Mouse (Mus musculus): ENCODE results near the gene Tcte3. TPM values are rescaled to one million over a fixed set of nuclear protein-coding genes. Genes with fewer than 3 reads are reported as not detected.
A peak's percentile ranks its signal among the peaks of the same experiment; 100 is the strongest.
"Not testable (repeated sequence)": the region's sequence is repeated elsewhere in the genome, so short reads cannot be mapped to it uniquely, and the experiment has no call there.

Gene Tcte3
- total and polyA plus RNA-seq, 2 experiments from 2014 or later: 2.3 TPM; not detected in 1

DNA sequence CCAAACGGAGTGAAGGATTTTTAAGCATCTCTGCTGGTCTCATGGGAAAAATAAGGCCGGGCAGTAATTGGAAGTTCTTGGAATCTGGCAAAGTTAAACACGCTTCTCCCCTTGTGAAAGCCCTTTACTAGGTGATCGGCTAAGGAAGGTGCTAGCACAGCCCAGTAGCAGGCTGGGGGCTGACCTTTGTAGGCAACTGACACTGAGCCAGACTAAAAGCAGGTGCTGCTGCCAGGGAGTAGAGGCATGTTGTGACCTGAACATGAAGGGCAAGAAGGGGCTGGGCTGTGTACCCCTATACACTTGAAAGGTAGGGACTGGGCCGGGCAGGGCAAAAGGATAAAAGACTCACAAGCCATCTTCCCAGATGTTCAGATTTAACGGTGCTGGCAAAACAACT is 19.1 kb upstream of the Tcte3 start:
- peaks cover 33% of the 10 kb centered on the region; the same call in 1 of the 2 replicates for H3K36me3 ChIP-seq (ENCODE audit: insufficient read depth, low read length)
- no peaks in the 10 kb centered on the region for H3K27me3 ChIP-seq (ENCODE audit: insufficient read depth, low read length)
- ATAC-seq (no peak), DNase-seq (ENCODE audit: low spot score) (no peak)
- 91% methylated on average over 6 of the region's 6 CpGs for WGBS
- H3K4me2 ChIP-seq (ENCODE audit: low read depth, low read length): no peak overlapping the region
- no peaks in the 10 kb centered on the region for H3K4me1 ChIP-seq (ENCODE audit: insufficient read depth, low read length)
- H3K9me3 ChIP-seq (ENCODE audit: low read length): no peaks in the 10 kb centered on the region
- H3K4me3 ChIP-seq (ENCODE audit: low read length): no peak overlapping the region
- H3K27ac ChIP-seq: no peak overlapping the region
- no peak for TF ChIP-seq CTCF (IDR thresholded peaks at IDR 0.05; ENCODE audit: low read depth)
- no peak overlapping the region for H3K9ac ChIP-seq (replicated peaks; ENCODE audit: low read length)

DNA sequence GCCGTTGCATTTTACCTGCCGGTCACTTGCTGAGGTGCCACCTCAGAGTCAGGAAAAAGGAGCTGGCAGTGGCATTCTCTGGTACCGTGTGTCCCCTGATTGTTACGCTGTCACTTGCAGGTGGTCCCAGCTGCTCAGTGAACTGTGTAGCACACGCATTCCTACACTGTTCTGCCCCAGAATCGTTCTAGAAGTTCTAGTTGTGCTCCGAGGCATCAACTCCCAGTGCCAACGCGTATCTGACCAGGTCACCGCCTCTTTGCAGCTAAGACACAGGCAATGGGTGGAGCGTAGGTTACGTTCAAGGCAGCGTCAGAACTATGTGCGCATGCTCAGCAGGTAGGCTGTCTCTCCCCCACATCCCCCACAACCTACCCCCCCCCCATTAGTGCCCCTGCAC is 18.4 kb upstream of the Tcte3 start:
- no peak overlapping the region for H3K27ac ChIP-seq
- no peak for TF ChIP-seq CTCF (IDR thresholded peaks at IDR 0.05; ENCODE audit: low read depth)
- no peak overlapping the region for H3K9ac ChIP-seq (replicated peaks; ENCODE audit: low read length)
- H3K9me3 ChIP-seq (ENCODE audit: low read length): no peaks in the 10 kb centered on the region
- no peak for DNase-seq (ENCODE audit: low spot score)
- H3K27me3 ChIP-seq (ENCODE audit: insufficient read depth, low read length): no peaks in the 10 kb centered on the region
- H3K4me2 ChIP-seq (ENCODE audit: low read depth, low read length): no peak overlapping the region
- H3K4me1 ChIP-seq (ENCODE audit: insufficient read depth, low read length): no peaks in the 10 kb centered on the region
- H3K36me3 ChIP-seq (ENCODE audit: insufficient read depth, low read length): peaks cover 33% of the 10 kb centered on the region; the same call in 1 of the 2 replicates
- ATAC-seq: no peak
- 95% methylated on average over 14 of the region's 14 CpGs for WGBS
- H3K4me3 ChIP-seq (ENCODE audit: low read length): no peak overlapping the region

DNA sequence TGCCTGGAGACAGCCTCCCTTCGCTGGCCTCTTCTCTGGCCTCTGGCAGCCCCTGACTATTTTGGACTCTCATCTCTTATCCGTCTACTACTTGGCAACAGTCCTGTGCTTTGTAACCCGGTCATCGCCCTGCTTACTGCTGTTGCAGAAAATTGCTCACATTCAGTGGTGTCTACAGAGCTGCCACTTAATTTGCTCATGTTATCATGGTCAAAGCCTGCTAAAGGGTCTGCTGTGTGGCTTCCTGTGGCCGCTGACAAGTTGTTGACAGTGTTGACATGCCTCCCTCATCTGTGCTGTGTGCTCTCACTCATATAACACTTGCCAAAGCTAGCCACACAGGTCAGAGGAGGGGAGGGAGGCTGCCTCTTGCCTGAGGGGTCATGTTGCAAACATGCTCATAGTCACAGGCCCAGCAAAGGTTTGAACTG is 16.9 kb upstream of the Tcte3 start:
- no peak overlapping the region for H3K4me3 ChIP-seq (ENCODE audit: low read length)
- WGBS: 87% methylated on average over 5 of the region's 5 CpGs
- peaks cover 29% of the 10 kb centered on the region; the same call in 1 of the 2 replicates for H3K36me3 ChIP-seq (ENCODE audit: insufficient read depth, low read length)
- H3K4me1 ChIP-seq (ENCODE audit: insufficient read depth, low read length): no peaks in the 10 kb centered on the region
- no peaks in the 10 kb centered on the region for H3K9me3 ChIP-seq (ENCODE audit: low read length)
- no peak overlapping the region for H3K4me2 ChIP-seq (ENCODE audit: low read depth, low read length)
- no peak overlapping the region for H3K9ac ChIP-seq (replicated peaks; ENCODE audit: low read length)
- H3K27ac ChIP-seq: no peak overlapping the region
- ATAC-seq (no peak), DNase-seq (ENCODE audit: low spot score) (no peak)
- TF ChIP-seq CTCF (IDR thresholded peaks at IDR 0.05; ENCODE audit: low read depth): no peak
- no peaks in the 10 kb centered on the region for H3K27me3 ChIP-seq (ENCODE audit: insufficient read depth, low read length)

DNA sequence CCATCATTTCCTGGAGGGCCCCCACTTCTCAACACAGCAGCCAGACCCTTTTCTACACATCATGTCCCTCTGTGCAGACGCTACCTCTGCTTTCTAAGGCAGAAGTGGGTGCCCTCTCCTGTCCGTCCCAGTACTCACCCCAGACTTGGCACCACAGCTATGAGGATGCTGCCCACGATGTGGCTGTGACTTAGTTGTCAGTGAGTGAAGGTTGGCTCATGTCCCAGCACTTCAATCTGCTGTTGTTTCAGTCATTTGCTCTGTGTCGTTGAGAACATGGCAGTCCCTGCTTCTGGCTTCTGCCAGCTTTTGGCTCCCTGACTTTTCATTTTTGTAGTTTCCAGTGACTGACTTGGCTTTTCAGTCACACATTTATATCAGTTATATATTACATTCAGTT is 14.6 kb upstream of the Tcte3 start:
- no peak overlapping the region for H3K4me2 ChIP-seq (ENCODE audit: low read depth, low read length)
- WGBS: 68% methylated on average over 4 of the region's 4 CpGs
- H3K27ac ChIP-seq: no peak overlapping the region
- H3K9ac ChIP-seq (replicated peaks; ENCODE audit: low read length): no peak overlapping the region
- no peak for ATAC-seq
- H3K36me3 ChIP-seq (ENCODE audit: insufficient read depth, low read length): peaks cover 27% of the 10 kb centered on the region; the same call in 1 of the 2 replicates
- TF ChIP-seq CTCF (IDR thresholded peaks at IDR 0.05; ENCODE audit: low read depth): no peak
- H3K4me1 ChIP-seq (ENCODE audit: insufficient read depth, low read length): no peaks in the 10 kb centered on the region
- H3K9me3 ChIP-seq (ENCODE audit: low read length): no peaks in the 10 kb centered on the region
- H3K27me3 ChIP-seq (ENCODE audit: insufficient read depth, low read length): no peaks in the 10 kb centered on the region
- DNase-seq (ENCODE audit: low spot score): no peak
- H3K4me3 ChIP-seq (ENCODE audit: low read length): no peak overlapping the region

DNA sequence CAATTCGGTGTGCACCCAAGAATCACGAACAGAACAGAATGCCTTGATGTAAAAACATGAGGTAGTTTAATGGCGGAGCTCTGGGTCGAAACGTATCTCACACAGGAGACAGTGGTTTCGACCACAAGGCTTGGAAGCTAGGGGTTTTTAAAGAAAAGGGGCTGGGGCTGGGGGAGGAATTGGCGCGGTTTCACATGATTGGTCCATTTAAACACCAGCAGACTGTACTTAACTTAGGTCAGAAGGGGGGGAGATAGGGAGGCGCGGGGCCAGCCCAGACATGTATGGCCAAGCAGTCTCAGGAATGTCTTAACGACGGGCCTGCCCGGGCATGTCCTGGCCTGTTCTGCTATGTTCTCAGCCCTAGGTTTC is 12.5 kb upstream of the Tcte3 start:
- not testable (repeated sequence) for H3K27ac ChIP-seq; H3K4me2 ChIP-seq (ENCODE audit: low read depth, low read length); H3K27me3 ChIP-seq (ENCODE audit: insufficient read depth, low read length); H3K9me3 ChIP-seq (ENCODE audit: low read length); H3K9ac ChIP-seq (replicated peaks; ENCODE audit: low read length); DNase-seq (ENCODE audit: low spot score); H3K4me3 ChIP-seq (ENCODE audit: low read length); ATAC-seq; H3K4me1 ChIP-seq (ENCODE audit: insufficient read depth, low read length)
- H3K36me3 ChIP-seq (ENCODE audit: insufficient read depth, low read length): peaks cover 16% of the 10 kb centered on the region; the same call in 1 of the 2 replicates
- 94% methylated on average over 12 of the region's 13 CpGs for WGBS

DNA sequence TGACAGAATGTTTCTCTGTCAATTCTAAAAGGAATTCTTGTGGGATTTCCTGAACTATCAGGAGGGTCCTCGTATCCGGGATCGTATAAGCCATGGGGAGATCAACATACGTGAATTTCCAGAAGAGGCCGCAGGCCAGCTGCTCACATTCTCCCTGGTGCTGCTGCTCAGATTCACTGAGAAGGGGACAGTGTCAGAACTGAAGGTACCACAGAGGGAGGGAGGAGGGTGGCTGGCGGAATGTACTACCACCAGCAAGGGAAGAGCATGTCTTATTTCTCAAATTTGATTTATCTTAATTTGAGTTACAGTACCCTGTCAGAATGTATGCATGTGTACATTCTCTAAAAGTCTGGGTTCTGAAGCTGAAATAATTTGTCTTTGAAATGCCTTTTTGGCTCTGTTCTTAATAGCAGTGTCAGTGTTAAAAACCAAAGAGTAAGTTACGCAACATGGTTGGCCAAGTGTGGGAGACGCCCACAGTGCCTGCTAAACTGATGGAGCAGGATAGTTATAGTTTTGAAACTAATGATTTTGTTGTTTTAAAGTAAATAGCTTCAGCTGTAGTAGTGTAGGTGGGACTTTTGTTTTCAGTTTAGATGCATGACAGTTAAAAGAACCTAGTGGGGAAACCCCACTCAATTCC is 12.0 kb upstream of the Tcte3 start:
- not testable (repeated sequence) for H3K9me3 ChIP-seq (ENCODE audit: low read length); H3K9ac ChIP-seq (replicated peaks; ENCODE audit: low read length); H3K4me3 ChIP-seq (ENCODE audit: low read length); H3K4me1 ChIP-seq (ENCODE audit: insufficient read depth, low read length); DNase-seq (ENCODE audit: low spot score); ATAC-seq; H3K27ac ChIP-seq; H3K4me2 ChIP-seq (ENCODE audit: low read depth, low read length); H3K27me3 ChIP-seq (ENCODE audit: insufficient read depth, low read length)
- whole genome bisulfite sequencing: 94% methylated on average over 5 of the region's 8 CpGs
- peaks cover 11% of the 10 kb centered on the region; the same call in 1 of the 2 replicates for H3K36me3 ChIP-seq (ENCODE audit: insufficient read depth, low read length)

DNA sequence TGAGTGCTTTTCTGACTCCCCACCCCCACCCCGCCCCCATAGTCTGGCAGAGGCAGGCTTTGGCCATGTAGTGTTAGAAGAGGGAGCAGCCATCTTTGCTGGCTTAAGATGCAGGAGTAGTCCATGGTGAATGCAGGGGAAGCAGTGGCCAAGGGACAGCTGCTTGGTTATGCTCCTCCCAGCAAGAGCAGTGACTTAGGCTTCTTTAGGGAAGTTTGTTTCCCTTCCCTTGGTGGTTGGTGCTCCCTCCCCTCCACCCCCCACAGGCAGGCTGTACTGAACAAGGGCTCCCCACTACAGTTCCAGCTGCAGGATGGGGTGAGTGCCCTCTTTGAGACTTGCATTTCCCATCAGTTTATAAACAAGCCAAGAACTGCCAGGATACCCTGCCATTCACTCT is 11.5 kb upstream of the Tcte3 start:
- not testable (repeated sequence) for H3K4me1 ChIP-seq (ENCODE audit: insufficient read depth, low read length); H3K9me3 ChIP-seq (ENCODE audit: low read length); H3K9ac ChIP-seq (replicated peaks; ENCODE audit: low read length); H3K4me3 ChIP-seq (ENCODE audit: low read length); H3K4me2 ChIP-seq (ENCODE audit: low read depth, low read length); H3K27ac ChIP-seq; H3K36me3 ChIP-seq (ENCODE audit: insufficient read depth, low read length); H3K27me3 ChIP-seq (ENCODE audit: insufficient read depth, low read length); DNase-seq (ENCODE audit: low spot score)
- ATAC-seq: 0 out of 2 replicates have a peak, but pooled peaks have one; percentile 44
- 100% methylated on average over 1 of the region's 1 CpGs for WGBS

DNA sequence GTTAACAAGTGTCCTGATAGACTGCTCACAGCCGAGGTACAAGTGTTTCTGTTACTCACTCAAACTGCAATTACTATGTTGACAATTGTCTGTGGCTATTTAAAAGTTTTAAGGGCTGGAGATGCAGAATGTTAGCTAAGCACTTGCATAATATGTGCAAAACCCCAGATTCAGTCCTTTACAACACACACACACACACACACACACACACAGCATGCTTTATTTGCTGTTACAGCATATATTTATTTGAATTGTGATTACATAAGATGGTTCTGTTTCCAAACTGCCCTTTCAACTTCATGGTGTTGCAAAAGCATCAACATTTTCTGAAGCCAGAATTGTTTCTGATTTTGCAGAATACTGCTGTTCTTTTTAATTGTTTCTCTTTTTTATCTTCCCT is 9.1 kb upstream of the Tcte3 start:
- not testable (repeated sequence) for H3K4me1 ChIP-seq (ENCODE audit: insufficient read depth, low read length); ATAC-seq; DNase-seq (ENCODE audit: low spot score); H3K4me2 ChIP-seq (ENCODE audit: low read depth, low read length); H3K27me3 ChIP-seq (ENCODE audit: insufficient read depth, low read length); H3K27ac ChIP-seq; H3K9ac ChIP-seq (replicated peaks; ENCODE audit: low read length); H3K4me3 ChIP-seq (ENCODE audit: low read length); H3K9me3 ChIP-seq (ENCODE audit: low read length); H3K36me3 ChIP-seq (ENCODE audit: insufficient read depth, low read length)
- WGBS: no CpG with 5 or more reads among the region's 1 CpGs

DNA sequence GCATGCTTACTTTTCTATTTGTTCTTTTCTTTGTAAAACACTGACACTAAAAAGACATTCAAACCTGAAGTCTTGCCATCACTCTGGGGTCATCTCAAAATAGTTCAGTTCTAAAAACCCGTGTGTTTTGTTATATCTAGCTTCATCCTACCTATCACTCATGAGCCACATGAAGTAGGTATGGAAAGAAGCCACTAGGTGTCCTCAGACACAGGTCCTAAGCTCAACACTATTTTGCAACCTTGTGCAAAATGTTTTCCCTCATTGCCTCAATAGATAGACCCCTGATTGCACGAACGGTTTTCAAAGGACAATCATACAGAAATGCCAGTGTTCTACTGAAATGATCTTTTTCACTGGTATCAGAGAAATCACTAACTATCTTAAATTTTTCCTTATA is 833 bp downstream of the Tcte3 start:
- H3K4me3 ChIP-seq (ENCODE audit: low read length); H3K27me3 ChIP-seq (ENCODE audit: insufficient read depth, low read length); H3K9me3 ChIP-seq (ENCODE audit: low read length); DNase-seq (ENCODE audit: low spot score); H3K27ac ChIP-seq; H3K4me1 ChIP-seq (ENCODE audit: insufficient read depth, low read length); H3K9ac ChIP-seq (replicated peaks; ENCODE audit: low read length); H3K36me3 ChIP-seq (ENCODE audit: insufficient read depth, low read length); H3K4me2 ChIP-seq (ENCODE audit: low read depth, low read length): not testable (repeated sequence)
- 0 out of 2 replicates have a peak, but pooled peaks have one; percentile 25 for ATAC-seq
- no CpG with 5 or more reads among the region's 3 CpGs for WGBS

DNA sequence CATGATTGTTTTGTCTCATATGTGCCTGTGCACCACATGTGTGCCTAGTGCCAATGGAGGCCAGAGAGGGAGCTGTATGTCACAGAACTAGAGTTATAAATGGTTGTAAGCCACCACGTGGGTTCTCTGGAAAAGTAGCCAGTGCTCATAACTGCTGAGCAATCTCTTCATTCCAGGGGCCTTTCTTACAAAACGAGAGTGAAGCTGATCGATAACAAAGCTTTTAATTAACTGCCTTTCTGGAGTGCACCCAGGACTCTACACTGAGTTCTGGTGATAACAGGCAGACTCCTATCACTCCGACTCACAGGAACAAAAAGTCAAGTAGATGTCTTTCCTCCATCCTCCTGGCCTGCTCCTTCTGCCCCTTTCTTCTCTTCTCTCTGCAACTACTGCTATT is 9.9 kb downstream of the Tcte3 start:
- H3K36me3 ChIP-seq (ENCODE audit: insufficient read depth, low read length); H3K9ac ChIP-seq (replicated peaks; ENCODE audit: low read length); H3K9me3 ChIP-seq (ENCODE audit: low read length); H3K4me1 ChIP-seq (ENCODE audit: insufficient read depth, low read length); DNase-seq (ENCODE audit: low spot score); H3K4me2 ChIP-seq (ENCODE audit: low read depth, low read length); H3K4me3 ChIP-seq (ENCODE audit: low read length); H3K27me3 ChIP-seq (ENCODE audit: insufficient read depth, low read length); ATAC-seq; H3K27ac ChIP-seq: not testable (repeated sequence)
- no CpG with 5 or more reads among the region's 4 CpGs for WGBS

Measured in hindbrain, postnatal 0 days (tissue).